Mouse (Mus musculus) monocyte, adult 2 months (primary cell): ENCODE measurements at regions not wholly inside any gene's neighbourhood (a gene's known extent, or its start where the extent isn't known, plus 50 kb on each side); places are given as distances from the start of the nearest gene placed in this dataset.
"Not testable (repeated sequence)": the region's sequence is repeated elsewhere in the genome, so short reads cannot be mapped to it uniquely, and the experiment has no call there.

Experiments
- DNase-seq, 2 experiments: peaks; one replicate each; pipeline ENCODE4 v3.0.0; 2022; ENCODE audit warnings: low spot score in 2 of 2, low read depth in 1 of 2

GRCm38 (mm10) chr2:146723172-146723571 lies 132.5 kb upstream of the Kiz start:
- DNase-seq, result no peak

GRCm38 (mm10) chr2:146723671-146724070 lies 132.0 kb upstream of the Kiz start:
- no peak for DNase-seq

- DNase-seq, result no peak
These were observed 131.5 kb upstream of the Kiz start for GRCm38 (mm10) chr2:146724142-146724679.

GRCm38 (mm10) chr2:146724924-146725555 lies 130.6 kb upstream of the Kiz start:
- DNase-seq, result no peak

GRCm38 (mm10) chr2:146728693-146729092 lies 127.0 kb upstream of the Kiz start:
- DNase-seq, result no peak

GRCm38 (mm10) chr2:146731081-146731480 lies 124.6 kb upstream of the Kiz start:
- DNase-seq, result no peak

GRCm38 (mm10) chr2:146732891-146733290 lies 122.8 kb upstream of the Kiz start:
- not testable (repeated sequence) for DNase-seq

- DNase-seq, result no peak
These were observed 111.3 kb upstream of the Kiz start for GRCm38 (mm10) chr2:146744396-146744795.

GRCm38 (mm10) chr2:146745012-146745682 lies 110.5 kb upstream of the Kiz start:
- DNase-seq, result no peak

- DNase-seq, result no peak
These were observed 110.0 kb upstream of the Kiz start for GRCm38 (mm10) chr2:146745683-146746047.

- DNase-seq, result no peak
These were observed 101.7 kb upstream of the Kiz start for GRCm38 (mm10) chr2:146753988-146754387.

- DNase-seq, result no peak
These were observed 92.0 kb upstream of the Kiz start for GRCm38 (mm10) chr2:146763522-146764144.

- no peak for DNase-seq
These were observed 91.1 kb upstream of the Kiz start for GRCm38 (mm10) chr2:146764313-146765255.

- DNase-seq, result no peak
These were observed 80.8 kb upstream of the Kiz start for GRCm38 (mm10) chr2:146774876-146775275.

GRCm38 (mm10) chr2:146787132-146787810 lies 68.4 kb upstream of the Kiz start:
- no peak for DNase-seq

GRCm38 (mm10) chr2:146787811-146788455 lies 67.7 kb upstream of the Kiz start:
- DNase-seq, result no peak

- DNase-seq, result no peak
These were observed 62.7 kb upstream of the Kiz start for GRCm38 (mm10) chr2:146792844-146793420.

- no peak for DNase-seq
These were observed 52.7 kb upstream of the Kiz start for GRCm38 (mm10) chr2:146802973-146803372.
